Mouse (Mus musculus) G1E (cell line): ENCODE measurements around the gene Dclre1b.

Experiments
- CTCF ChIP-seq: IDR thresholded peaks from 2 replicates; pipeline ENCODE4 v1.5.1; 2012; ENCODE audit warnings: low read depth, low read length, inconsistent platforms, mixed read lengths
- POLR2AphosphoS5 ChIP-seq: IDR thresholded peaks from 2 replicates; pipeline ENCODE4 v1.6.1; 2012; ENCODE audit warnings: low read depth, low read length, inconsistent platforms; ENCODE audit not compliant: insufficient replicate concordance
- TAL1 ChIP-seq: conservative IDR thresholded peaks from 2 replicates; pipeline ENCODE4 v1.6.1; 2012; ENCODE audit warnings: low read depth, low read length, inconsistent platforms, mixed read lengths

- TF ChIP-seq TAL1 (no peak), CTCF (no peak), POLR2AphosphoS5 (no peak)
Measured at GRCm38 (mm10) chr3:103857036-103857805, 48.0 kb upstream of the Dclre1b start.
